Mouse (Mus musculus) kidney, postnatal 25 days (tissue): ENCODE data around the gene Omg.

Source experiments
- DNase-seq, 2 experiments: peaks; one replicate each; pipeline ENCODE4 v3.0.0; 2021; ENCODE audit warnings: mixed read lengths in 2 of 2

Omg gene

GRCm38 (mm10) chr11:79515331-79515730 is 11.4 kb upstream of the Omg start:
- no peak for DNase-seq

DNA sequence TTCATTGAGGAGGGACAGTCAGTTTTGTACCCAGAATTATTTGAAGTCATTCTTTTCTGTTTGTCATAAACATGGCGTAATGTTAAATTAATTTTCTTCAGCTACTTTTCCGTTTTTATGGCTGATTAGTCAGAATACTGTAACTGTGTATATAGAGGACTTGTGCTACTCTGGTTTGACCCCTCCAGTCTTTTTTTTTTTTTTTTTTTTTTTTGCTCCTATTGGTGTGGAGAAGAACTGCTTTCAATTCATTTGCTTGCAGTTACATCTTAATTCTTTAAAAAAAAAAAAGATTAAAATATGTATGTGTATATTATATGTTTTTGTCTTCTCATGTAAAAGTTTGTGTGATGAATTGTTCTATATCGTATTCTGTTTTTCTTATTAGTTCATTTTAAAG is 8.1 kb upstream of the Omg start:
- no peak for DNase-seq

DNA sequence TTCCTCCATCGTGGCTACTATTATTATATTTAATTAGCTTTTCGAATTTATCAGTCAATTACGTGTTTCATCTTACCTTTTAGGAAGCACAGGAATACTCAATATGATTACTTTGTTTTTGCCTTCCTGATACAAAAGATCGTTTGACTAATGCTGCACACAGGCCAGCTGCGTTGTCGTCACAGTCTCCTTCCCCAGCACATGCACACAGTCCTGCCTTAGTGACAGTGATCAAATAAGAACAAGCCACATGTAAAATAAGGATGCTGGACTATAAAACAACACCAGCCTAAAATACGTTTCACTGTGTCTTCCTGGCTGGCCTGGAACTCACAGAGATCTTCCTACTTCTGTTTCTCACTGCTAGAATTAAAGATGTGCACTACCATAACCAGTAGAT is 622 bp upstream of the Omg start:
- no peak for DNase-seq

- no peak for DNase-seq
These were observed 967 bp downstream of the Omg start for GRCm38 (mm10) chr11:79502917-79503316.

DNA sequence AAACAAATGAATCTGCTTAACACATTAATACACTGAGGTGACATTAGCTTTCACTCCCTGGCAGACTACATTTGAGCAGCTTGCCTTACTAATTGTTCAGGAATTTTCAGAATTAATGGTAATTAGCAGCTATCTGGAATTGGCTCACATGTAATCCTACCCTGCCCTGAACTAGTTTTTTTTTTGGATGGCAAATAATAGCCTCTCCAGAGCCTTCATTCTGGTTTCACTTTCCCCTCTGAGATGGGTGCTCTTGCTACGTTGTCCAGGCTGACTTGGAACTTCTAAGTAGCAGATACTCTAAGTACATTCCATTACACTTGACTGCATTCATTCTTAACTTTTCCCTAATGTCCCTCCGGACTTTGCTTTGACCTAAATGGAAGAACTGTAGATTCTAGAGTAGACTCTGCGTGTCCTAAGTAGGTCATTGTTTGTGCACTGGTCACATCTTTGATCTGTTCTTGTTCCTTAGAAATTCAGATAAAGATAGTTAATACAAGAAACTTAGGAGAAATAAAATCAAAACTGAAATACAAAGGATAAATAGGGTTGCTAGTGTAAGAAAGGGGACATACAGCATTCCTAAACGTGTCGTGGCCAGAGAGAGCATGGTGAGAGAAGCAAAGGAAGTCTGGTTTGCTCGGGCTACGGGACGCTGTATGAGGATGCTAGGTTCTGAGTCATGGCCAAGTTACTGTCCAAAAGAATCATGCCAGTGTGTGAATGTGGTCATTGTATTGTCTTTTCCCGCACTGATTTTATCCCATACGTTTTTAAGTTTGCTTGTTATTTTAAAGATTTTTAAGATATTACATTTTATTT is 8.7 kb downstream of the Omg start:
- DNase-seq = peak in 1 of 2 experiments; percentile 4

DNA sequence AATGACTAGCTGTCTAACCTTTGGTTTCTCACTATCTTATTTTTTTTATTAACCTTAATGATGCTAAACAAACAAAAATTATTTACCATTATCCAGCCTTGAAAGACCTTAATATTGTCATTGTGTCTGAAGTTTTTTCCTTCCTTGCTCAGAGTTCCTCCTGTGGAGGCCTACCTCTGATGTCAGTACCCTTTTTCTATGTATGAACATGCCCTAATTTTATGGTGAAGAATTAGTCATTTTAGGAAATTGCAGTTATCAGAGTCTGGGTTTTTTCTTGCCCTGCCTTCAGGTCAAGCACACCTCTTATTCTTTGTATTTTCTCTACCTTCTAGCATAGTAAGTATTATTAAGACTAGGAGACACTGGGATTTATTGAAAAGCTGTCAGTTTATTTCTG is 19.2 kb downstream of the Omg start:
- DNase-seq = no peak

- DNase-seq = no peak
These were observed 19.9 kb downstream of the Omg start for GRCm38 (mm10) chr11:79483876-79484528.

- DNase-seq = no peak
These were observed 20.5 kb downstream of the Omg start for GRCm38 (mm10) chr11:79483392-79483791.

GRCm38 (mm10) chr11:79468097-79468496 is 35.8 kb downstream of the Omg start:
- no peak for DNase-seq

DNA sequence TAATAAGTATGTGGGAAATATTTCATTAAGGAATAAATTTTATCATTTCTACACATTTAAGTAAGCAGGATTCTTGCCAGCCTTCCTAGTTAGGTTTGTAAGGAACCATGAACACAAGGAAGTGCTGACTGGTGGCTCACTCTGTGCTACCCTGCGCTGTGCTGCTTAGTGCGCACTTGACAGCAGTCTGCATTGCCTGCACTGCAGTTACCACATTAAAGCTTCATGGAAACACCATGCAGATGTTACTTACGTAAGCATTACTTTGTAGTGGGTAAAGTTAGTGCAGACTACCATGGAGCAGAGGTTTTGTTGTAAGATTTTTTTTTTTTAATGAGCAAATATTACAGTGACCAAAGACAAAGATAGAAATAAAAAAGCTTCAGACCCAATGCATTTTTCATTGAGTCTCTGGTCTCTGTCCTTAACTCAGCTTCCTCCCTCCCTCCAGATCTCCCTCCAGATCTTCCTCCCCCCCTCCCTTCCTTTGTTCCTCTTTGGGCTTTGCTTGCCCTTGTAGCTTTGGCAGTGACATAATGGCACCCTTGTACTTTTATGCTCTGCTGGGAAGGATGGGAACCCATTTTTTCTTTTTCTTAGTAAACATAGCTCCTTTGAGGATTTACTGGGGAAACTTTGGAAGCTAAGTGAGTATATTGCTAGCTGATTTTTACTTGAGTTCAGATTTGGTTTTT is 43.0 kb downstream of the Omg start:
- DNase-seq = no peak

DNA sequence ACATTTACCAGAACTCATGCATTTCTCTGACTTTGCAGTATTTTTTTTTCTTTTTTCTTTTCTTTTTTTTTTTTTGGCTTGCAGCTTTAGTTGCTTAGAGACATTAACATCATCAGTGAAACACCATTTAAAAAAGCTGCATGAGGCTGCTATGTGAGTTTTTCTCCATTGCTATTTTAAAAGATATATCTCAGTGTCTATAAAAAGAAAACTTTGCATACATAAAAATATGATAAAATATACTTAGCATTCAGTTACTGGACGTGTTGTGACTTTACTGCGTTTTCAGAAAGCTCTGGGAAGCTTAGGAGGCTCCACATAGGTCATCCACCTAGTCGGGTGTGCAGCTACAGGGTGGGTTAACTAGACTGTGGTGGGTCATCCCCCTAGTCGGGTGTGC is 44.0 kb downstream of the Omg start:
- DNase-seq = no peak

- DNase-seq = no peak
These were observed 46.0 kb downstream of the Omg start for GRCm38 (mm10) chr11:79457928-79458327.

GRCm38 (mm10) chr11:79452966-79453365 is 50.9 kb downstream of the Omg start:
- DNase-seq = peak; percentile 77 to 84
